Mouse (Mus musculus) liver, adult 2 months (tissue): ENCODE results near the gene Nol6. TPM values are rescaled to one million over a fixed set of nuclear protein-coding genes. Genes with fewer than 3 reads are reported as not detected.

Source experiments
- DNase-seq: peaks from one replicate; pipeline ENCODE4 v3.0.0-alpha.2; 2011; ENCODE audit warnings: low read depth, low spot score; ENCODE audit errors: extremely low read depth
- H3K27ac ChIP-seq: fragments of 200-500 bp; replicated peaks from 2 replicates; pipeline ENCODE4 v1.5.1; 2012; ENCODE audit warnings: low read depth, mild to moderate bottlenecking, control low read depth, inconsistent platforms, low read length; ENCODE audit not compliant: insufficient read depth
- H3K27me3 ChIP-seq: fragments of 200-500 bp; 2 replicates; pipeline ENCODE4 v1.6.1; 2012; ENCODE audit warnings: mild to moderate bottlenecking, moderate library complexity, low read length, inconsistent platforms; ENCODE audit not compliant: control insufficient read depth, insufficient read depth
- H3K36me3 ChIP-seq: fragments of 200-500 bp; 2 replicates; pipeline ENCODE4 v1.6.1; 2012; ENCODE audit warnings: low read length, inconsistent platforms; ENCODE audit not compliant: control insufficient read depth, insufficient read depth
- H3K4me1 ChIP-seq: fragments of 200-500 bp; 2 replicates; pipeline ENCODE4 v1.6.1; 2011; ENCODE audit warnings: low read length; ENCODE audit not compliant: control insufficient read depth, insufficient read depth
- H3K4me3 ChIP-seq: fragments of 200-500 bp; 2 replicates; pipeline ENCODE4 v1.5.1; 2011; ENCODE audit warnings: low read depth, mild to moderate bottlenecking, control low read depth, low read length, moderate library complexity; ENCODE audit not compliant: insufficient read depth
- H3K79me2 ChIP-seq: fragments of 200-500 bp; 2 replicates; pipeline ENCODE4 v1.6.1; 2012; ENCODE audit warnings: inconsistent platforms, mild to moderate bottlenecking, low read length, moderate library complexity; ENCODE audit not compliant: control insufficient read depth, insufficient read depth
- H3K9ac ChIP-seq: fragments of 200-500 bp; 2 replicates; pipeline ENCODE4 v1.6.1; 2012; ENCODE audit warnings: low read depth, mild to moderate bottlenecking, control low read depth, inconsistent platforms, low read length
- CTCF ChIP-seq: fragments of 200-500 bp; IDR thresholded peaks from 2 replicates; pipeline ENCODE4 v1.5.1; 2011; ENCODE audit warnings: low read depth, low read length, control low read depth
- POLR2A ChIP-seq: fragments of 200-500 bp; IDR thresholded peaks from 2 replicates; pipeline ENCODE4 v1.6.1; 2011; ENCODE audit warnings: low read length, control low read depth; ENCODE audit not compliant: insufficient read depth; ENCODE audit errors: extremely low read depth
- WGBS: fragments of 180-500 bp; shearing (Covaris S2); methylation state at CpG from one replicate; pipeline ENCODE4 v1.1.7; 2018; 5-methylcytosine and 5-hydroxymethylcytosine counted together
- polyA plus RNA-seq: library from polyadenylated mRNA; depleted of rRNA; stranded (reverse); fragments of >200 nt; gene quantifications from 2 replicates; pipeline ENCODE4 v1.2.3, GENCODE M21; 2012
- total RNA-seq: library from RNA; depleted of rRNA; stranded (reverse); fragments of >200 nt; gene quantifications from 2 replicates; pipeline ENCODE4 v1.2.3, GENCODE M21; 2014

Gene Nol6
- total and polyA plus RNA-seq, 2 experiments = 6.6 to 18.7 TPM

GRCm38 (mm10) chr4:41096794-41097193, 27.5 kb downstream of the Nol6 start:
- no peak for DNase-seq
- WGBS = 87% methylated on average over 5 of the region's 5 CpGs
- Histone ChIP-seq H3K4me3 (no peak overlapping the region), H3K79me2 (no peaks in the 10 kb centered on the region), H3K4me1 (peaks cover 12% of the 10 kb centered on the region), H3K27me3 (peaks cover 6% of the 10 kb centered on the region; the same call in 1 of the 2 replicates), H3K9ac (no peak overlapping the region), H3K36me3 (no peaks in the 10 kb centered on the region), H3K27ac (no peak overlapping the region)
- TF ChIP-seq CTCF (no peak), POLR2A (no peak)

- H3K9ac ChIP-seq = no peak overlapping the region
- WGBS = 22% methylated on average over 8 of the region's 8 CpGs
- peak; percentile 58 for DNase-seq
Measured at GRCm38 (mm10) chr4:41096169-41096568, 28.1 kb downstream of the Nol6 start.

GRCm38 (mm10) chr4:41094361-41094760, 29.9 kb downstream of the Nol6 start:
- Histone ChIP-seq H3K9ac (no peak overlapping the region), H3K36me3 (no peaks in the 10 kb centered on the region), H3K27ac (no peak overlapping the region), H3K4me3 (no peak overlapping the region), H3K79me2 (no peaks in the 10 kb centered on the region), H3K27me3 (peaks cover 6% of the 10 kb centered on the region; the same call in 1 of the 2 replicates), H3K4me1 (peaks cover 12% of the 10 kb centered on the region)
- no peak for DNase-seq
- TF ChIP-seq CTCF (no peak), POLR2A (no peak)
- 84% methylated on average over 9 of the region's 9 CpGs for WGBS

More at GRCm38 (mm10) chr4:41096169-41096568, 28.1 kb downstream of the Nol6 start:
- no peak overlapping the region for H3K27ac ChIP-seq
- H3K36me3 ChIP-seq = no peaks in the 10 kb centered on the region
- TF ChIP-seq CTCF (no peak), POLR2A (no peak)
- H3K27me3 ChIP-seq = peaks cover 6% of the 10 kb centered on the region; the same call in 1 of the 2 replicates
- H3K79me2 ChIP-seq = no peaks in the 10 kb centered on the region
- peaks cover 12% of the 10 kb centered on the region for H3K4me1 ChIP-seq
- no peak overlapping the region for H3K4me3 ChIP-seq

GRCm38 (mm10) chr4:41092958-41093357, 31.3 kb downstream of the Nol6 start:
- Histone ChIP-seq H3K27ac (no peak overlapping the region), H3K4me1 (peaks cover 9% of the 10 kb centered on the region), H3K27me3 (peaks cover 5% of the 10 kb centered on the region; the same call in 1 of the 2 replicates), H3K9ac (no peak overlapping the region), H3K36me3 (no peaks in the 10 kb centered on the region), H3K4me3 (no peak overlapping the region), H3K79me2 (no peaks in the 10 kb centered on the region)
- 84% methylated on average over 1 of the region's 1 CpGs for WGBS
- DNase-seq = no peak
- TF ChIP-seq POLR2A (no peak), CTCF (no peak)

- 38% methylated on average over 3 of the region's 3 CpGs for WGBS
- TF ChIP-seq POLR2A = no peak
- no peak for TF ChIP-seq CTCF
- Histone ChIP-seq H3K36me3 (no peaks in the 10 kb centered on the region), H3K79me2 (no peaks in the 10 kb centered on the region), H3K4me1 (peaks cover 5% of the 10 kb centered on the region), H3K4me3 (no peak overlapping the region), H3K27ac (no peak overlapping the region), H3K9ac (no peak overlapping the region), H3K27me3 (no peaks in the 10 kb centered on the region)
- no peak for DNase-seq
Measured at GRCm38 (mm10) chr4:41091391-41091790, 32.9 kb downstream of the Nol6 start.

- TF ChIP-seq POLR2A = no peak
- TF ChIP-seq CTCF = no peak
- Histone ChIP-seq H3K4me1 (no peaks in the 10 kb centered on the region), H3K79me2 (no peaks in the 10 kb centered on the region), H3K27ac (no peak overlapping the region), H3K27me3 (no peaks in the 10 kb centered on the region), H3K4me3 (no peak overlapping the region), H3K36me3 (no peaks in the 10 kb centered on the region), H3K9ac (no peak overlapping the region)
- DNase-seq = no peak
- 80% methylated on average over 2 of the region's 2 CpGs for WGBS
Measured at GRCm38 (mm10) chr4:41089705-41090104, 34.5 kb downstream of the Nol6 start.
